Mouse (Mus musculus): ENCODE results near the gene Serping1. TPM values are rescaled to one million over a fixed set of nuclear protein-coding genes. Genes with fewer than 3 reads are reported as not detected.

Serping1 gene
- 157 TPM for polyA plus RNA-seq (2014; fragmentation: Illumina TruSeq; extraction: RNeasy Lipid Tissue Mini Kit (QIAGEN cat#74804); ENCODE audit: low read depth, low replicate concordance)

DNA sequence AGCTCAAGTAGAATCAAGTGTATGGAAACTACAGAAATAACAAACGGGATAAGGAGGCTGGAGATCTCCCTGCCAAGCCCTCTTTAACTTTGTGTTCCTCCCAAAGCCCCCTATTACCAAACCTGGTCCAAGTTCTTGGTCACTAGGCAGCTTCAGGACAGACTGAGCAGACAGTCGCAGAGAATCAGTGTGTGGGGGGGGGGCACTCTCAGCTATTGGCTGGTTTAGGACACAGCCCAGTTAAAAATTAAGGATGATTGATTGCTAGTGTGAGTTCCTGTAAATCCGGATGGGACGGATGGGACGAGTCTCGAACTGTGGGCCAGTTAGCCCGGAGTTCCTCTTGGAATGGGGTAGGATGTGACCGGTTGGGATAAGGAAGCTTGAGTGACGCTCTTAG lies at the start of gene Serping1:
Gene Serping1, minus strand, starts transcription at position 204 of the 400 bp plus-strand sequence.

GRCm38 (mm10) chr2:84822552-84822951 lies 47.3 kb upstream of the Serping1 start, which contains the start of gene Smtnl1:
TSS of gene Smtnl1 (minus strand) at chr2:84822652.

GRCm38 (mm10) chr2:84798493-84798921 lies 23.3 kb upstream of the Serping1 start, which contains the start of gene Ube2l6:
TSS of gene Ube2l6 (plus strand) at chr2:84798828.

DNA sequence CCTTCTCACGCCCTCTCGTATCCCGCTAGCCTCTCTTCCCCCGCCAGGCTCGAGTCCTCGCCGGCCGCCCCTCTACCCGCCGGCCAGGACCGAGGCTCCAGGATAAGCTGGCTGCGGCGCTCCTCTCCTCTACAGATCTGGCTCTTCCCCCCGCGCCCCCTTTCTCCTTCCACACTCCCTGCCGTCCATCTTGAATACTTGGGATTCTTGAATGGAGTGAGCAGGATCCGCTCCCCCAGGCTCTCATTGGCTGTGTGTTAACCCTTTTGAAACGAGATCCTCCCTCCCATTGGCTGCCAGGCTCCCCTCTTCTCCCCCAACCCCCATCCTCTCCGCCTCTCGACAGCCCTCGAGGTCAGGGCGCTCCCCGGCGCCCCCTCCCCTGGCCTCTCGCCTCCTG lies 31.7 kb downstream of the Serping1 start, which contains the start of gene Gm19426:
Gene Gm19426, minus strand, starts transcription at position 95 of the 400 bp plus-strand sequence.

GRCm38 (mm10) chr2:84733579-84734300 lies 41.5 kb downstream of the Serping1 start, which contains the start of gene Ypel4:
TSS of gene Ypel4 (plus strand) at chr2:84734058.

DNA sequence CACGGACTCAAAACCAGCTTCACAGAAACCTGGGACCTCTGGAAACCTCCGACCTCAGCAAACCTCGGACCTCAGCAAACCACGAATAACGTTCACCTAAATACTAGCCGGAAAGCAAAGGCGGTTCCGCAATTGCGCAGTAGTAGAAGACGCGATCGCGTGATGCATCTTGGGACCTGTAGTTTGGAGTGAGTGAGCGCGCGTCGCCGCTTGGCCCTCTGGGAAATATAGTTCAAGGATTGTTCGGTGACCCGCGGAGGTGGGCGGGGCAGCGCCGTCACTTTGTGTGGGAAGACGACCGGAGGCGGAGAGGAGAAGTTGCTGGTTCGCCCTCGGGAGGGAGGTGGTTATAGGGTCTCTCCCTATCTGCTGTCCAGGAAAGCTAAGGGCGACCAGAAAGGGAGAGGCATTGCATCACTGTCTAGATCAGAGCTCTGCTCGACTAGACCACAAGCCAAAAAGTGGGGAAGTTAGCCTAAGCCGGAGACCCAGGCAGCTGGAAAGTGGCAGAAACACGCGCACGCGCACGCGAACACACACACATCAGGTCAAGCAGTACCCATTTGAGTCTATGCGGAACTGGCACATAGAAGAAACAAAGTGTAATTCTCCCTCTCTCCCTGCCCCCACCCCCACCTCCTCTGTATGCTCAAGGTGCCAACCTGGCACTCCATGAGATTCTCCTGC lies 47.9 kb downstream of the Serping1 start, which contains the start of gene Clp1:
Gene Clp1, minus strand, starts transcription at position 179 of the 687 bp plus-strand sequence.

Other genes starting within 250 kb of the Serping1 start
- gene Ctnnd1, start 124.7 kb downstream of the Serping1 start, polyA plus RNA-seq (2014; fragmentation: Illumina TruSeq; extraction: RNeasy Lipid Tissue Mini Kit (QIAGEN cat#74804); ENCODE audit: low read depth, low replicate concordance) = 50.6 TPM
- gene Btbd18, start 116.4 kb downstream of the Serping1 start, polyA plus RNA-seq (2014; fragmentation: Illumina TruSeq; extraction: RNeasy Lipid Tissue Mini Kit (QIAGEN cat#74804); ENCODE audit: low read depth, low replicate concordance) = not detected
- 31.5 TPM for gene Selenoh, start 104.7 kb downstream of the Serping1 start, polyA plus RNA-seq (2014; fragmentation: Illumina TruSeq; extraction: RNeasy Lipid Tissue Mini Kit (QIAGEN cat#74804); ENCODE audit: low read depth, low replicate concordance)
- not detected for gene Gm28635, start 97.4 kb downstream of the Serping1 start, polyA plus RNA-seq (2014; fragmentation: Illumina TruSeq; extraction: RNeasy Lipid Tissue Mini Kit (QIAGEN cat#74804); ENCODE audit: low read depth, low replicate concordance)
- 15.4 TPM for gene Med19, start 97.0 kb downstream of the Serping1 start, polyA plus RNA-seq (2014; fragmentation: Illumina TruSeq; extraction: RNeasy Lipid Tissue Mini Kit (QIAGEN cat#74804); ENCODE audit: low read depth, low replicate concordance)
- 102 TPM for gene Tmx2, start 96.3 kb downstream of the Serping1 start, polyA plus RNA-seq (2014; fragmentation: Illumina TruSeq; extraction: RNeasy Lipid Tissue Mini Kit (QIAGEN cat#74804); ENCODE audit: low read depth, low replicate concordance)
- gene Zdhhc5, start 60.3 kb downstream of the Serping1 start, polyA plus RNA-seq (2014; fragmentation: Illumina TruSeq; extraction: RNeasy Lipid Tissue Mini Kit (QIAGEN cat#74804); ENCODE audit: low read depth, low replicate concordance) = 53.7 TPM
- 4.6 TPM for gene Clp1, start 48.1 kb downstream of the Serping1 start, polyA plus RNA-seq (2014; fragmentation: Illumina TruSeq; extraction: RNeasy Lipid Tissue Mini Kit (QIAGEN cat#74804); ENCODE audit: low read depth, low replicate concordance)
- gene Ypel4, start 41.4 kb downstream of the Serping1 start, polyA plus RNA-seq (2014; fragmentation: Illumina TruSeq; extraction: RNeasy Lipid Tissue Mini Kit (QIAGEN cat#74804); ENCODE audit: low read depth, low replicate concordance) = 2.2 TPM
- 2.0 TPM for gene Gm19426, start 31.8 kb downstream of the Serping1 start, polyA plus RNA-seq (2014; fragmentation: Illumina TruSeq; extraction: RNeasy Lipid Tissue Mini Kit (QIAGEN cat#74804); ENCODE audit: low read depth, low replicate concordance)
- 20.4 TPM for gene Ube2l6, start 23.4 kb upstream of the Serping1 start, polyA plus RNA-seq (2014; fragmentation: Illumina TruSeq; extraction: RNeasy Lipid Tissue Mini Kit (QIAGEN cat#74804); ENCODE audit: low read depth, low replicate concordance)
- not detected for gene Smtnl1, start 47.2 kb upstream of the Serping1 start, polyA plus RNA-seq (2014; fragmentation: Illumina TruSeq; extraction: RNeasy Lipid Tissue Mini Kit (QIAGEN cat#74804); ENCODE audit: low read depth, low replicate concordance)
- 113 TPM for gene Timm10, start 51.6 kb upstream of the Serping1 start, polyA plus RNA-seq (2014; fragmentation: Illumina TruSeq; extraction: RNeasy Lipid Tissue Mini Kit (QIAGEN cat#74804); ENCODE audit: low read depth, low replicate concordance)
- 2.1 TPM for gene Slc43a1, start 63.4 kb upstream of the Serping1 start, polyA plus RNA-seq (2014; fragmentation: Illumina TruSeq; extraction: RNeasy Lipid Tissue Mini Kit (QIAGEN cat#74804); ENCODE audit: low read depth, low replicate concordance)
- gene Rtn4rl2, start 111.3 kb upstream of the Serping1 start, polyA plus RNA-seq (2014; fragmentation: Illumina TruSeq; extraction: RNeasy Lipid Tissue Mini Kit (QIAGEN cat#74804); ENCODE audit: low read depth, low replicate concordance) = 1.5 TPM
- gene Slc43a3, start 161.1 kb upstream of the Serping1 start, polyA plus RNA-seq (2014; fragmentation: Illumina TruSeq; extraction: RNeasy Lipid Tissue Mini Kit (QIAGEN cat#74804); ENCODE audit: low read depth, low replicate concordance) = 77.8 TPM
- gene Prg2, start 205.0 kb upstream of the Serping1 start, polyA plus RNA-seq (2014; fragmentation: Illumina TruSeq; extraction: RNeasy Lipid Tissue Mini Kit (QIAGEN cat#74804); ENCODE audit: low read depth, low replicate concordance) = not detected
- not detected for gene Prg3, start 212.8 kb upstream of the Serping1 start, polyA plus RNA-seq (2014; fragmentation: Illumina TruSeq; extraction: RNeasy Lipid Tissue Mini Kit (QIAGEN cat#74804); ENCODE audit: low read depth, low replicate concordance)